Mouse (Mus musculus) stomach, postnatal 0 days (tissue): ENCODE measurements around the gene Atg4c. TPM values are rescaled to one million over a fixed set of nuclear protein-coding genes. Genes with fewer than 3 reads are reported as not detected.

Experiments
- ATAC-seq: fragments of 200-750 bp; cut with Nextera tagmentation; 2 replicates; pipeline ENCODE4 v1.8.0; 2017; ENCODE audit not compliant: low FRiP score, low TSS enrichment
- DNase-seq: peaks from one replicate; pipeline ENCODE4 v3.0.0-alpha.2; 2016; ENCODE audit warnings: low spot score
- H3K27ac ChIP-seq: fragments of 300-500 bp; sonication (generic); replicated peaks from 2 replicates; pipeline ENCODE4 v1.5.1; 2014; ENCODE audit warnings: mild to moderate bottlenecking, control low read depth
- H3K27me3 ChIP-seq: fragments of 300-500 bp; sonication (generic); 2 replicates; pipeline ENCODE4 v1.6.1; 2014; ENCODE audit warnings: low read length; ENCODE audit not compliant: control insufficient read depth, insufficient read depth
- H3K36me3 ChIP-seq: fragments of 300-500 bp; sonication (generic); 2 replicates; pipeline ENCODE4 v1.6.1; 2014; ENCODE audit warnings: low read length, mixed read lengths; ENCODE audit not compliant: control insufficient read depth, insufficient read depth
- H3K4me1 ChIP-seq: fragments of 300-500 bp; sonication (generic); replicated peaks from 2 replicates; pipeline ENCODE4 v1.6.1; 2014; ENCODE audit warnings: antibody characterized with exemption; ENCODE audit not compliant: control insufficient read depth, insufficient read depth
- H3K4me2 ChIP-seq: fragments of 300-500 bp; sonication (generic); replicated peaks from 2 replicates; pipeline ENCODE4 v1.6.1; 2014; ENCODE audit warnings: low read depth, mild to moderate bottlenecking, control low read depth, moderate library complexity
- H3K4me3 ChIP-seq: fragments of 300-500 bp; sonication (generic); 2 replicates; pipeline ENCODE4 v1.5.1; 2014; ENCODE audit warnings: low read depth, low read length, control low read depth
- H3K9ac ChIP-seq: fragments of 300-500 bp; sonication (generic); 2 replicates; pipeline ENCODE4 v1.6.1; 2014; ENCODE audit warnings: mild to moderate bottlenecking, low read length, control low read depth, mixed read lengths
- H3K9me3 ChIP-seq: fragments of 300-500 bp; sonication (generic); 2 replicates; pipeline ENCODE4 v1.6.1; 2016; ENCODE audit warnings: low read length; ENCODE audit not compliant: control insufficient read depth
- CTCF ChIP-seq: IDR thresholded peaks from 2 replicates; pipeline ENCODE4 v1.5.1; 2016; ENCODE audit warnings: antibody characterized with exemption, low read depth, mild to moderate bottlenecking, moderate library complexity
- EP300 ChIP-seq: optimal IDR thresholded peaks from 2 replicates; pipeline ENCODE3; 2016; ENCODE audit warnings: antibody characterized with exemption
- WGBS: fragments of 180-500 bp; shearing (Covaris S2); extraction: QIAGEN DNeasy Blood & Tissue Kit; methylation state at CpG from one replicate; pipeline ENCODE4 v1.1.7; 2014; 5-methylcytosine and 5-hydroxymethylcytosine counted together
- polyA plus RNA-seq: library from polyadenylated mRNA; unstranded; fragments of >200 nt; fragmentation: Nextera tagmentation; extraction: Ambion mirVana; gene quantifications from 2 replicates; pipeline ENCODE4 v1.2.1, GENCODE M21; 2015

Atg4c gene
- polyA plus RNA-seq, 1 experiment from 2014 or later = 7.3 TPM

DNA sequence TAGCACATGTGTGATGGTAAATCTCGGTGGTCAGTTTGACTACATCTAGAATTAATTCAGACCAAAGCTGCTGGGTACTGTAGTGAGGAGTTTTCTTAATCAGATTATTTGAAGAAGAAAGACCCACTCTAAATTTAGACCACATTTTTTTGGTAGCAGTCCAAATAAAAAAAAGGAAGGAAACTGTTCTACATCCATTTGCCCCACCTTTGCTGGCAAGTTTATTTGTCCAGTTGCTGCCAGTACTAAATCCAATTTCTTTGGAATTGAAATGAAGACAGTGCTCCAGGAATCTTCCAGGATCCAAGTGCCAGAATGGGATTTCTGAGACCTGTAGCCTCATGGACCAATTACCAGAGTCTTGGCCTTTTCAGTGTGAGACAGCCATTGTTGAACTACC lies 1.1 kb upstream of the Atg4c start:
- H3K4me1 ChIP-seq = no peaks in the 10 kb centered on the region
- WGBS = 56% methylated on average over 1 of the region's 1 CpGs

DNA sequence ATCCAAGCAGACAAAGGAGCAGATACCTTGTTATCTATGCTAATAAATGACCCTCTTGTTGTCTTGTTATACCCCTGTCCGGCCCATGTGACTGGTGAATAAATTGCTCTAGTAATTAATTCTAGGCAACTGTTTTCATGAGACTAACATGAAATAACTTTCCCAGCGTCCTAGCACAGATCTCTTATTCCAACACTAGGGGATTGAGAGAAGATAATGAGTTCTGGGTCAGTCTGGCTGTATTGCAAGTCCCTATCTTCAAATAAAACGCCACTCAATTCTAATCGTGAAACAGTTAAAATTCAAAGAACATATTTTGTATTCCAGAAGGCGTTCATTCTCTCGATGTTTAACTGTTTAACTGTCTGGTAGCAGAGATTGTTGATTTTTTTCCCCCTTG lies 520 bp upstream of the Atg4c start:
- no peaks in the 10 kb centered on the region for H3K36me3 ChIP-seq
- H3K9me3 ChIP-seq = no peaks in the 10 kb centered on the region
- no peaks in the 10 kb centered on the region for H3K27me3 ChIP-seq
- peak overlapping the region; percentile 80 for H3K4me3 ChIP-seq
- H3K9ac ChIP-seq = no peak overlapping the region
- ATAC-seq (no peak), DNase-seq (no peak)
- no peaks in the 10 kb centered on the region for H3K4me1 ChIP-seq
- H3K4me2 ChIP-seq = peak overlapping the region; percentile 63
- TF ChIP-seq EP300 = no peak
- TF ChIP-seq CTCF = peak; percentile 21
- H3K27ac ChIP-seq = no peak overlapping the region
- 35% methylated on average over 6 of the region's 6 CpGs for WGBS

More for the DNA sequence above, 1.1 kb upstream of the Atg4c start:
- no peak overlapping the region for H3K9ac ChIP-seq
- no peak overlapping the region for H3K27ac ChIP-seq
- H3K36me3 ChIP-seq = no peaks in the 10 kb centered on the region
- DNase-seq (no peak), ATAC-seq (no peak)
- TF ChIP-seq EP300 (no peak), CTCF (no peak)
- no peaks in the 10 kb centered on the region for H3K9me3 ChIP-seq
- H3K4me2 ChIP-seq = no peak overlapping the region
- H3K27me3 ChIP-seq = no peaks in the 10 kb centered on the region
- no peak overlapping the region for H3K4me3 ChIP-seq

- no peaks in the 10 kb centered on the region for H3K4me1 ChIP-seq
- 18% methylated on average over 5 of the region's 5 CpGs for WGBS
- H3K36me3 ChIP-seq = no peaks in the 10 kb centered on the region
- H3K27ac ChIP-seq = no peak overlapping the region
- peak overlapping the region; percentile 80 for H3K4me3 ChIP-seq
- peak overlapping the region; percentile 86 for H3K9ac ChIP-seq
- H3K27me3 ChIP-seq = no peaks in the 10 kb centered on the region
- DNase-seq (no peak), ATAC-seq (no peak)
- H3K9me3 ChIP-seq = no peaks in the 10 kb centered on the region
- H3K4me2 ChIP-seq = peak overlapping the region; percentile 63
- TF ChIP-seq EP300 = no peak
- TF ChIP-seq CTCF = no peak
Measured at GRCm38 (mm10) chr4:99194826-99195225, 1.1 kb downstream of the Atg4c start.

GRCm38 (mm10) chr4:99198721-99199120 lies 5.0 kb downstream of the Atg4c start:
- Histone ChIP-seq H3K36me3 (no peaks in the 10 kb centered on the region), H3K4me2 (no peak overlapping the region), H3K9me3 (no peaks in the 10 kb centered on the region), H3K4me3 (no peak overlapping the region), H3K27me3 (no peaks in the 10 kb centered on the region), H3K27ac (no peak overlapping the region), H3K9ac (no peak overlapping the region), H3K4me1 (no peaks in the 10 kb centered on the region)
- ATAC-seq = no peak
- TF ChIP-seq CTCF = no peak
- no peak for TF ChIP-seq EP300
- no peak for DNase-seq

- Histone ChIP-seq H3K27ac (no peak overlapping the region), H3K4me3 (no peak overlapping the region), H3K9me3 (no peaks in the 10 kb centered on the region), H3K4me1 (no peaks in the 10 kb centered on the region), H3K36me3 (no peaks in the 10 kb centered on the region), H3K27me3 (no peaks in the 10 kb centered on the region), H3K9ac (no peak overlapping the region), H3K4me2 (no peak overlapping the region)
- TF ChIP-seq CTCF = 0 out of 2 replicates have a peak, but pooled peaks have one; percentile 16
- no peak for TF ChIP-seq EP300
- 52% methylated on average over 13 of the region's 13 CpGs for WGBS
- peak; percentile 60 for DNase-seq
- peak; percentile 92 for ATAC-seq
Measured at GRCm38 (mm10) chr4:99199757-99200251, 6.1 kb downstream of the Atg4c start.

DNA sequence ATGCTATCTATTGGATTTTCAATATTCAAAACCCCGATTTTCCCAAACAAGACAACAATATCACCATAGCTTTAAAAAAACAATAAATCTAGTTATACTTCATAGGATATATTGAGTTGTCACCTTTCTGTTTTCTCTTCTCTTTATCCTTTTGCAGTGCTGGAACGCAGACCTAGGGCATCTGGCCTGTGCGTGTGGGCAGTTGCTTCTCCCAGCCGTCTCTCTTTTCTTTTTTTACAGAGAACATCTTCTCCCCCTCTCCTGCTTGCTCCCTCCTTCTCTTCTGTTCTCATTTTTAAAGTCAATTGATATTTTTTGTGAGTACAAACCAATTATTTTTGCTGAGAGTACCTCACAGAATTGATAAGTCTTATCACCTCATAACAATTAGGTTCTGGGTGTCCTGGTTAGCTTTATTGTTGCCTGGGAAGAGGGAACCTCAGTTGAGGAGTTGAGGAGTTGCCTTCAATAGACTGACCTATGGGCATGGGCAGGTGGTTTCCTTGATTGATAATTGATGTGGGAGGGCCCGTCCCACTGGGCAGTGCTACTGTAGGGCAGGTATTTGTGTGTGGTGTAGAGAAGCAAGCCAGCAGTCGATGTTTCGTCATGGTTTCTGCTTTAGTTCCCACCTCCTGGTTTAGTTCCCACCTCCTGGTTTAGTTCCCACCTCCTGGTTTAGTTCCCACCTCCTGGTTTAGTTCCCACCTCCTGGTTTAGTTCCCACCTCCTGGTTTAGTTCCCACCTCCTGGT lies 6.8 kb downstream of the Atg4c start:
- no peak overlapping the region for H3K27ac ChIP-seq
- H3K4me1 ChIP-seq = no peaks in the 10 kb centered on the region
- H3K27me3 ChIP-seq = no peaks in the 10 kb centered on the region
- no peak overlapping the region for H3K4me3 ChIP-seq
- ATAC-seq (peak; percentile 72), DNase-seq (peak; percentile 21)
- no peak overlapping the region for H3K9ac ChIP-seq
- H3K36me3 ChIP-seq = no peaks in the 10 kb centered on the region
- no peak for TF ChIP-seq EP300
- TF ChIP-seq CTCF = no peak
- 85% methylated on average over 7 of the region's 7 CpGs for WGBS
- H3K4me2 ChIP-seq = no peak overlapping the region
- H3K9me3 ChIP-seq = no peaks in the 10 kb centered on the region
